Mouse (Mus musculus) bone marrow macrophage, adult 2 months (primary cell): ENCODE results near the gene Med27.

Experiments used
- CTCF ChIP-seq: IDR thresholded peaks from 2 replicates; pipeline ENCODE4 v1.5.1; 2012; ENCODE audit warnings: low read depth, mild to moderate bottlenecking, low read length, moderate library complexity
- POLR2A ChIP-seq: IDR thresholded peaks from 2 replicates; pipeline ENCODE4 v1.6.1; 2012; ENCODE audit warnings: mild to moderate bottlenecking, low read depth, low read length, borderline replicate concordance

- TF ChIP-seq POLR2A (no peak), CTCF (no peak)
These were observed 111.8 kb downstream of the Med27 start for GRCm38 (mm10) chr2:29458346-29458950.
